Mouse (Mus musculus): ENCODE data around the gene Atpaf2.

DNA sequence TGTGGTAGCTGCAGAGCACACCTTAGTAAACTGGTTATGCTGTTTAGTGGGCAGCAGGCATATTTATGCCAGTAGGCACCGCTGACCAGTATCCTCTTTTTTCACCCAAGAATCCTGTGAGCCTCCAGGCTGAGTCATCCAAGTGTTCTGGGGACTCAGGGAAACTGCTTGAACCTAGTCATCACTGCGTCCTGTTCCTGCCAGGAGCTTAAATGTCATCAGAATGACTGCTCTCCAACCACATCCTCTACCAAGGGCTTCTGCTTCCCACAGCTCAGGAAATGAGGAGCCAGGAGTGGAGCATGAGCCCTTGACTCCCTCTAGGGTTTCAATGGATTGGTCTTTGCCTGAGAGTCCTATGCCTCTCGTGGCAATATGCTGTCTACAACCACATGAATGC is 18.4 kb upstream of the Atpaf2 start:
- TF ChIP-seq CTCF (IDR thresholded peaks at IDR 0.05; ENCODE audit: insufficient read depth, low read length) (no peak), POLR2A (IDR thresholded peaks at IDR 0.05; ENCODE audit: borderline replicate concordance, extremely low read depth, low read depth, low read length) (no peak)

Measured in lung, adult 2 months (tissue).